In genomic region chr9:118161536-118161935, GRCm38 (mm10) we compare ENCODE assay signal across 17 mouse cellular contexts. TPM values are rescaled to one million over a fixed set of nuclear protein-coding genes. Genes with fewer than 3 reads are reported as not detected.
DNase-seq lines count a peak whose midpoint lies in the region; ATAC-seq and TF ChIP-seq lines count a peak whose summit lies in the region.
"Had no signal": no experiment of that assay in that cellular context is flagged by ENCODE, and none has a peak within 500 bp of the region (broad histone marks: within the 10 kb centered on the region; RNA-seq: fewer than 3 reads in every experiment).

No protein-coding gene starts in this region.

- H3K36me3 ChIP-seq in kidney, embryonic 15.5 days: no peaks in the 10 kb centered on the region
- no peaks in the 10 kb centered on the region for H3K36me3 ChIP-seq in liver, postnatal 0 days (replicated peaks; ENCODE audit: insufficient read depth, low read length)
- no peaks in the 10 kb centered on the region for H3K36me3 ChIP-seq in liver, embryonic 12.5 days
- H3K36me3 ChIP-seq in forebrain, embryonic 13.5 days (ENCODE audit: poor library complexity, severe bottlenecking): no peaks in the 10 kb centered on the region
- H3K36me3 ChIP-seq: embryonic facial prominence, embryonic 10.5 days; hindbrain, embryonic 10.5 days had no signal

- H3K4me1 ChIP-seq in kidney, embryonic 15.5 days: no peaks in the 10 kb centered on the region
- H3K4me1 ChIP-seq in liver, postnatal 0 days (ENCODE audit: insufficient read depth): no peaks in the 10 kb centered on the region
- H3K4me1 ChIP-seq in liver, embryonic 12.5 days: no peaks in the 10 kb centered on the region
- H3K4me1 ChIP-seq in forebrain, embryonic 13.5 days: no peaks in the 10 kb centered on the region
- H3K4me1 ChIP-seq: embryonic facial prominence, embryonic 10.5 days; hindbrain, embryonic 10.5 days had no signal

- TF ChIP-seq CTCF in liver, postnatal 0 days (IDR thresholded peaks at IDR 0.05; ENCODE audit: low read depth): no peak

- no peaks in the 10 kb centered on the region for H3K9me3 ChIP-seq in kidney, embryonic 15.5 days (replicated peaks)
- H3K9me3 ChIP-seq in liver, postnatal 0 days (ENCODE audit: low read length): no peaks in the 10 kb centered on the region
- H3K9me3 ChIP-seq in liver, embryonic 12.5 days (replicated peaks): no peaks in the 10 kb centered on the region
- H3K9me3 ChIP-seq in forebrain, embryonic 13.5 days (replicated peaks): no peaks in the 10 kb centered on the region
- H3K9me3 ChIP-seq: embryonic facial prominence, embryonic 10.5 days; hindbrain, embryonic 10.5 days had no signal

- no peak for ATAC-seq in kidney, embryonic 15.5 days (replicated peaks; ENCODE audit: low FRiP score)
- ATAC-seq in liver, postnatal 0 days: peak; percentile 71
- no peak for ATAC-seq in liver, embryonic 12.5 days
- ATAC-seq in forebrain, embryonic 13.5 days: no peak
- ATAC-seq: forebrain, embryonic 14.5 days had no signal

- H3K4me3 ChIP-seq in kidney, embryonic 15.5 days (replicated peaks): no peak overlapping the region
- H3K4me3 ChIP-seq in liver, postnatal 0 days (ENCODE audit: low read depth, low read length): no peak overlapping the region
- no peak overlapping the region for H3K4me3 ChIP-seq in liver, embryonic 12.5 days
- no peak overlapping the region for H3K4me3 ChIP-seq in forebrain, embryonic 13.5 days
- H3K4me3 ChIP-seq: embryonic facial prominence, embryonic 10.5 days; gastrocnemius, adult 2 months; hindbrain, embryonic 10.5 days had no signal

- H3K4me2 ChIP-seq in kidney, embryonic 15.5 days: no peak overlapping the region
- no peak overlapping the region for H3K4me2 ChIP-seq in liver, postnatal 0 days (ENCODE audit: low read depth, low read length)
- H3K4me2 ChIP-seq in liver, embryonic 12.5 days: no peak overlapping the region
- no peak overlapping the region for H3K4me2 ChIP-seq in forebrain, embryonic 13.5 days
- H3K4me2 ChIP-seq: hindbrain, embryonic 14.5 days had no signal

- TF ChIP-seq EP300 in liver, postnatal 0 days (IDR thresholded peaks at IDR 0.05; ENCODE audit: low read depth): peak; percentile 15; the same call in 1 of the 2 replicates

- H3K27me3 ChIP-seq in kidney, embryonic 15.5 days: no peaks in the 10 kb centered on the region
- no peaks in the 10 kb centered on the region for H3K27me3 ChIP-seq in liver, postnatal 0 days (ENCODE audit: insufficient read depth, low read length)
- no peaks in the 10 kb centered on the region for H3K27me3 ChIP-seq in liver, embryonic 12.5 days (replicated peaks)
- no peaks in the 10 kb centered on the region for H3K27me3 ChIP-seq in forebrain, embryonic 13.5 days

- no peak overlapping the region for H3K27ac ChIP-seq in kidney, embryonic 15.5 days
- no peak overlapping the region for H3K27ac ChIP-seq in liver, postnatal 0 days (ENCODE audit: low read depth)
- no peak overlapping the region for H3K27ac ChIP-seq in liver, embryonic 12.5 days
- no peak overlapping the region for H3K27ac ChIP-seq in forebrain, embryonic 13.5 days
- H3K27ac ChIP-seq: embryonic facial prominence, embryonic 10.5 days; gastrocnemius, adult 2 months; hindbrain, embryonic 10.5 days; hindbrain, embryonic 14.5 days had no signal

- DNase-seq in kidney, adult 18-20 months: peak; percentile 6
- peak; percentile 55 for DNase-seq in liver, postnatal 0 days
- DNase-seq in kidney, postnatal 14 days: peak; percentile 38
- DNase-seq: adrenal gland, adult 8-10 months; adrenal gland, postnatal 36 days; cerebellum, adult 2 months; cerebellum, postnatal 10 days; gastrocnemius, adult 2 months; gastrocnemius, postnatal 25 days; heart, postnatal 14 days had no signal

- 93% methylated on average over 6 of the region's 6 CpGs for WGBS in kidney, embryonic 15.5 days
- 79% methylated on average over 6 of the region's 6 CpGs for WGBS in liver, postnatal 0 days (ENCODE audit: insufficient replicate concordance)
- 77% methylated on average over 6 of the region's 6 CpGs for WGBS in liver, embryonic 12.5 days (ENCODE audit: insufficient replicate concordance)
- WGBS in forebrain, embryonic 13.5 days: 88% methylated on average over 6 of the region's 6 CpGs

- no peak overlapping the region for H3K9ac ChIP-seq in kidney, embryonic 15.5 days
- H3K9ac ChIP-seq in liver, postnatal 0 days (replicated peaks): no peak overlapping the region
- no peak overlapping the region for H3K9ac ChIP-seq in liver, embryonic 12.5 days
- H3K9ac ChIP-seq in forebrain, embryonic 13.5 days: no peak overlapping the region
- H3K9ac ChIP-seq: hindbrain, embryonic 14.5 days had no signal

RNA-seq across cellular contexts. Expression of gene Cmc1, which starts 11.6 kb away (rescaled TPM):
- polyA plus RNA-seq in kidney, embryonic 15.5 days (2015; fragmentation: Nextera tagmentation; extraction: Ambion mirVana): 45.5 and 56.2 TPM in 2 replicates
- 40.0 and 47.1 TPM in 2 replicates for polyA plus RNA-seq in liver, postnatal 0 days (2015; fragmentation: Nextera tagmentation; extraction: Ambion mirVana)
- 27.2 and 32.2 TPM in 2 replicates for polyA plus RNA-seq in liver, embryonic 12.5 days (2016; fragmentation: Nextera tagmentation; extraction: Ambion mirVana)
- polyA plus RNA-seq in forebrain, embryonic 13.5 days (2015; fragmentation: Nextera tagmentation; extraction: Ambion mirVana): 47.5 and 51.9 TPM in 2 replicates
